ENCODE assay signal across 11 mouse cellular contexts in genomic region chr6:85349246-85349645, GRCm38 (mm10). TPM values are rescaled to one million over a fixed set of nuclear protein-coding genes. Genes with fewer than 3 reads are reported as not detected.
DNase-seq lines count a peak whose midpoint lies in the region; ATAC-seq lines count a peak whose summit lies in the region.
"Had no signal": no experiment of that assay in that cellular context is flagged by ENCODE, and none has a peak within 500 bp of the region (broad histone marks: within the 10 kb centered on the region; RNA-seq: fewer than 3 reads in every experiment).

No protein-coding gene starts in this region.

- H3K4me3 ChIP-seq in kidney, embryonic 14.5 days (ENCODE audit: low read length), result no peak overlapping the region
- H3K4me3 ChIP-seq in forebrain, embryonic 10.5 days, result no peak overlapping the region
- H3K4me3 ChIP-seq: hindbrain, embryonic 10.5 days; limb, embryonic 10.5 days; neural tube, embryonic 15.5 days had no signal

- no peak overlapping the region for H3K9ac ChIP-seq in kidney, embryonic 14.5 days (ENCODE audit: low read depth, low read length)
- H3K9ac ChIP-seq: neural tube, embryonic 15.5 days had no signal

- no peaks in the 10 kb centered on the region for H3K4me1 ChIP-seq in kidney, embryonic 14.5 days (ENCODE audit: control insufficient read depth, insufficient read depth, low read length)
- peaks cover 8% of the 10 kb centered on the region for H3K4me1 ChIP-seq in forebrain, embryonic 10.5 days
- H3K4me1 ChIP-seq: hindbrain, embryonic 10.5 days; neural tube, embryonic 15.5 days had no signal

- H3K27me3 ChIP-seq in kidney, embryonic 14.5 days (ENCODE audit: control insufficient read depth, insufficient read depth, low read length), result no peaks in the 10 kb centered on the region
- peaks cover 31% of the 10 kb centered on the region for H3K27me3 ChIP-seq in forebrain, embryonic 10.5 days (ENCODE audit: poor library complexity, severe bottlenecking)
- H3K27me3 ChIP-seq: neural tube, embryonic 15.5 days had no signal

- H3K9me3 ChIP-seq in kidney, embryonic 14.5 days (ENCODE audit: control insufficient read depth, low read length), result no peaks in the 10 kb centered on the region
- no peaks in the 10 kb centered on the region for H3K9me3 ChIP-seq in forebrain, embryonic 10.5 days
- H3K9me3 ChIP-seq: hindbrain, embryonic 10.5 days; limb, embryonic 10.5 days; neural tube, embryonic 15.5 days had no signal

- no peak overlapping the region for H3K27ac ChIP-seq in kidney, embryonic 14.5 days (ENCODE audit: low read depth, low read length)
- H3K27ac ChIP-seq in forebrain, embryonic 10.5 days, result no peak overlapping the region
- H3K27ac ChIP-seq: hindbrain, embryonic 10.5 days; limb, embryonic 10.5 days; neural tube, embryonic 15.5 days had no signal

- ATAC-seq in kidney, embryonic 14.5 days (ENCODE audit: low FRiP score, low TSS enrichment), result peak; percentile 56; the same call in 1 of the 2 replicates
- ATAC-seq in megakaryocyte-erythroid progenitor cell, adult 5-6 weeks (replicated peaks; ENCODE audit: low FRiP score, low TSS enrichment, poor library complexity, severe bottlenecking), result no peak

- H3K4me2 ChIP-seq in kidney, embryonic 14.5 days (replicated peaks; ENCODE audit: low read depth, low read length), result no peak overlapping the region
- H3K4me2 ChIP-seq: neural tube, embryonic 15.5 days had no signal

- DNase-seq in heart, adult 18-20 months, result peak; percentile 50 to 69
- no peak for DNase-seq in heart, adult 9 months (ENCODE audit: low spot score in 2 of 2)
- peak; percentile 99 for DNase-seq in 3T3-L1 (ENCODE audit: low read depth, low spot score)
- DNase-seq in adrenal gland, adult 18-20 months (ENCODE audit: low spot score in 2 of 2), result peak; percentile 43 to 55
- DNase-seq in forebrain, embryonic 10.5 days (ENCODE audit: extremely low spot score, low spot score), result no peak
- no peak for DNase-seq in urinary bladder, postnatal 10 days (ENCODE audit: low spot score)

- 39% methylated on average over 7 of the region's 7 CpGs for WGBS in kidney, embryonic 14.5 days
- WGBS in forebrain, embryonic 10.5 days, result 78% methylated on average over 7 of the region's 7 CpGs

- H3K36me3 ChIP-seq in kidney, embryonic 14.5 days (ENCODE audit: control insufficient read depth, insufficient read depth, low read length), result peaks cover 3% of the 10 kb centered on the region; the same call in 1 of the 2 replicates
- H3K36me3 ChIP-seq in forebrain, embryonic 10.5 days (replicated peaks), result no peaks in the 10 kb centered on the region
- H3K36me3 ChIP-seq: limb, embryonic 10.5 days had no signal

RNA-seq across cellular contexts. Expression of gene Sfxn5, which starts 16.0 kb away (rescaled TPM):
- 1 to 10 TPM; 2.8 to 5.7 TPM for total RNA-seq in heart, adult 18-20 months (2021)
- 10 to 100 TPM; 20.0 to 35.9 TPM for total RNA-seq in adrenal gland, adult 18-20 months (2021)
- 9.3 and 11.9 TPM in 2 replicates for polyA plus RNA-seq in kidney, embryonic 14.5 days (2014; fragmentation: Nextera tagmentation; extraction: Ambion mirVana)
- polyA plus RNA-seq in forebrain, embryonic 10.5 days (2016; fragmentation: Nextera tagmentation; extraction: Ambion mirVana), result 11.7 and 14.3 TPM in 2 replicates
- 0.31 and 1.5 TPM in 2 replicates for total RNA-seq in megakaryocyte-erythroid progenitor cell, adult 5-6 weeks (2014; fragmentation: Nextera tagmentation)
- 0.76 and 1.3 TPM in 2 replicates for total RNA-seq in megakaryocyte-erythroid progenitor cell, adult 5-6 weeks (2017)

RNA-seq across cellular contexts. Expression of gene Rab11fip5, which starts 25.2 kb away (rescaled TPM):
- total RNA-seq in heart, adult 18-20 months (2021), result 10 to 100 TPM; 56.3 to 75.5 TPM
- 10 to 100 TPM; 26.1 to 29.2 TPM for total RNA-seq in adrenal gland, adult 18-20 months (2021)
- 7.7 and 9.0 TPM in 2 replicates for polyA plus RNA-seq in kidney, embryonic 14.5 days (2014; fragmentation: Nextera tagmentation; extraction: Ambion mirVana)
- polyA plus RNA-seq in forebrain, embryonic 10.5 days (2016; fragmentation: Nextera tagmentation; extraction: Ambion mirVana), result 2.5 and 3.1 TPM in 2 replicates
- total RNA-seq in megakaryocyte-erythroid progenitor cell, adult 5-6 weeks (2014; fragmentation: Nextera tagmentation), result 2.4 and 3.5 TPM in 2 replicates
- total RNA-seq in megakaryocyte-erythroid progenitor cell, adult 5-6 weeks (2017), result 1.1 and 2.2 TPM in 2 replicates

Comparison
In these comparisons a context has a peak if more than half of its experiments do, and no peak if none do; other contexts are left out.
1. DNase-seq: peak in heart, adult 18-20 months (2 of 2), 3T3-L1 (single experiment) and adrenal gland, adult 18-20 months (2 of 2); none in heart, adult 9 months (0 of 2), forebrain, embryonic 10.5 days (single experiment) and urinary bladder, postnatal 10 days (single experiment).
2. RNA of gene Rab11fip5, which starts 25.2 kb away (total RNA-seq): 56.3 to 75.5 TPM in heart, adult 18-20 months and 26.1 to 29.2 TPM in adrenal gland, adult 18-20 months; 1.1 to 3.5 TPM in megakaryocyte-erythroid progenitor cell, adult 5-6 weeks; every median in the first group is over 4 times any median in the second.